Mouse (Mus musculus): ENCODE measurements at regions not wholly inside any gene's neighbourhood (a gene's known extent, or its start where the extent isn't known, plus 50 kb on each side); places are given as distances from the start of the nearest gene placed in this dataset.

- no peak overlapping the region for H3K9ac ChIP-seq (ENCODE audit: low read depth, low read length)
- H3K4me2 ChIP-seq = no peak overlapping the region
- no peaks in the 10 kb centered on the region for H3K36me3 ChIP-seq (ENCODE audit: control insufficient read depth, insufficient read depth, low read length)
- 67% methylated on average over 3 of the region's 3 CpGs for WGBS
- H3K27me3 ChIP-seq (replicated peaks; ENCODE audit: control insufficient read depth, insufficient read depth, low read length) = no peaks in the 10 kb centered on the region
- H3K4me3 ChIP-seq (ENCODE audit: low read depth, low read length) = no peak overlapping the region
- DNase-seq (ENCODE audit: low spot score) = no peak
- H3K9me3 ChIP-seq (ENCODE audit: control insufficient read depth, low read length) = no peaks in the 10 kb centered on the region
- no peak for ATAC-seq (replicated peaks; ENCODE audit: low FRiP score)
- H3K4me1 ChIP-seq (replicated peaks; ENCODE audit: control insufficient read depth, insufficient read depth, low read length) = no peaks in the 10 kb centered on the region
- no peak overlapping the region for H3K27ac ChIP-seq (ENCODE audit: low read depth, low read length)
Observed at GRCm38 (mm10) chr12:15717342-15717741, 99.4 kb downstream of the Trib2 start.

GRCm38 (mm10) chr12:15713623-15714022, 103.1 kb downstream of the Trib2 start:
- Histone ChIP-seq H3K4me3 (ENCODE audit: low read depth, low read length) (no peak overlapping the region), H3K9me3 (ENCODE audit: control insufficient read depth, low read length) (no peaks in the 10 kb centered on the region), H3K4me1 (replicated peaks; ENCODE audit: control insufficient read depth, insufficient read depth, low read length) (no peaks in the 10 kb centered on the region), H3K36me3 (ENCODE audit: control insufficient read depth, insufficient read depth, low read length) (no peaks in the 10 kb centered on the region), H3K4me2 (no peak overlapping the region), H3K27ac (ENCODE audit: low read depth, low read length) (no peak overlapping the region), H3K9ac (ENCODE audit: low read depth, low read length) (no peak overlapping the region), H3K27me3 (replicated peaks; ENCODE audit: control insufficient read depth, insufficient read depth, low read length) (no peaks in the 10 kb centered on the region)
- ATAC-seq (replicated peaks; ENCODE audit: low FRiP score) (no peak), DNase-seq (ENCODE audit: low spot score) (no peak)
- 93% methylated on average over 2 of the region's 2 CpGs for WGBS

- H3K4me3 ChIP-seq (ENCODE audit: low read depth, low read length) = no peak overlapping the region
- H3K9ac ChIP-seq (ENCODE audit: low read depth, low read length) = no peak overlapping the region
- no peak overlapping the region for H3K4me2 ChIP-seq
- H3K27me3 ChIP-seq (replicated peaks; ENCODE audit: control insufficient read depth, insufficient read depth, low read length) = no peaks in the 10 kb centered on the region
- no peak for DNase-seq (ENCODE audit: low spot score)
- H3K9me3 ChIP-seq (ENCODE audit: control insufficient read depth, low read length) = no peaks in the 10 kb centered on the region
- no peaks in the 10 kb centered on the region for H3K4me1 ChIP-seq (replicated peaks; ENCODE audit: control insufficient read depth, insufficient read depth, low read length)
- ATAC-seq (replicated peaks; ENCODE audit: low FRiP score) = no peak
- 75% methylated on average over 6 of the region's 6 CpGs for WGBS
- H3K36me3 ChIP-seq (ENCODE audit: control insufficient read depth, insufficient read depth, low read length) = no peaks in the 10 kb centered on the region
- H3K27ac ChIP-seq (ENCODE audit: low read depth, low read length) = no peak overlapping the region
Observed at GRCm38 (mm10) chr12:15707570-15708095, 109.1 kb downstream of the Trib2 start.

- Histone ChIP-seq H3K4me1 (replicated peaks; ENCODE audit: control insufficient read depth, insufficient read depth, low read length) (no peaks in the 10 kb centered on the region), H3K4me2 (no peak overlapping the region), H3K27me3 (replicated peaks; ENCODE audit: control insufficient read depth, insufficient read depth, low read length) (no peaks in the 10 kb centered on the region), H3K36me3 (ENCODE audit: control insufficient read depth, insufficient read depth, low read length) (no peaks in the 10 kb centered on the region), H3K9ac (ENCODE audit: low read depth, low read length) (no peak overlapping the region), H3K27ac (ENCODE audit: low read depth, low read length) (no peak overlapping the region), H3K4me3 (ENCODE audit: low read depth, low read length) (no peak overlapping the region), H3K9me3 (ENCODE audit: control insufficient read depth, low read length) (no peaks in the 10 kb centered on the region)
- 53% methylated on average over 5 of the region's 5 CpGs for WGBS
- ATAC-seq (replicated peaks; ENCODE audit: low FRiP score) (no peak), DNase-seq (ENCODE audit: low spot score) (no peak)
Observed at GRCm38 (mm10) chr12:15704412-15704811, 112.3 kb downstream of the Trib2 start.

GRCm38 (mm10) chr12:15702137-15702536, 114.6 kb downstream of the Trib2 start:
- Histone ChIP-seq H3K9ac (ENCODE audit: low read depth, low read length) (no peak overlapping the region), H3K27me3 (replicated peaks; ENCODE audit: control insufficient read depth, insufficient read depth, low read length) (no peaks in the 10 kb centered on the region), H3K4me3 (ENCODE audit: low read depth, low read length) (no peak overlapping the region), H3K36me3 (ENCODE audit: control insufficient read depth, insufficient read depth, low read length) (no peaks in the 10 kb centered on the region), H3K4me2 (no peak overlapping the region), H3K27ac (ENCODE audit: low read depth, low read length) (no peak overlapping the region), H3K9me3 (ENCODE audit: control insufficient read depth, low read length) (no peaks in the 10 kb centered on the region), H3K4me1 (replicated peaks; ENCODE audit: control insufficient read depth, insufficient read depth, low read length) (0 out of 2 replicates have a peak, but pooled peaks cover 2% of the 10 kb centered on the region)
- no peak for DNase-seq (ENCODE audit: low spot score)
- WGBS = 85% methylated on average over 1 of the region's 1 CpGs
- no peak for ATAC-seq (replicated peaks; ENCODE audit: low FRiP score)

GRCm38 (mm10) chr12:15698829-15699228, 117.9 kb downstream of the Trib2 start:
- H3K27me3 ChIP-seq (replicated peaks; ENCODE audit: control insufficient read depth, insufficient read depth, low read length) = no peaks in the 10 kb centered on the region
- WGBS = 37% methylated on average over 4 of the region's 4 CpGs
- 0 out of 2 replicates have a peak, but pooled peaks cover 2% of the 10 kb centered on the region for H3K4me1 ChIP-seq (replicated peaks; ENCODE audit: control insufficient read depth, insufficient read depth, low read length)
- H3K27ac ChIP-seq (ENCODE audit: low read depth, low read length) = no peak overlapping the region
- H3K4me2 ChIP-seq = no peak overlapping the region
- H3K9ac ChIP-seq (ENCODE audit: low read depth, low read length) = no peak overlapping the region
- no peaks in the 10 kb centered on the region for H3K36me3 ChIP-seq (ENCODE audit: control insufficient read depth, insufficient read depth, low read length)
- DNase-seq (ENCODE audit: low spot score) = no peak
- no peak for ATAC-seq (replicated peaks; ENCODE audit: low FRiP score)
- H3K9me3 ChIP-seq (ENCODE audit: control insufficient read depth, low read length) = no peaks in the 10 kb centered on the region
- H3K4me3 ChIP-seq (ENCODE audit: low read depth, low read length) = no peak overlapping the region

GRCm38 (mm10) chr12:15698042-15698771, 118.5 kb downstream of the Trib2 start:
- H3K36me3 ChIP-seq (ENCODE audit: control insufficient read depth, insufficient read depth, low read length) = no peaks in the 10 kb centered on the region
- H3K4me1 ChIP-seq (replicated peaks; ENCODE audit: control insufficient read depth, insufficient read depth, low read length) = 0 out of 2 replicates have a peak, but pooled peaks cover 2% of the 10 kb centered on the region
- 59% methylated on average over 6 of the region's 6 CpGs for WGBS
- no peak overlapping the region for H3K27ac ChIP-seq (ENCODE audit: low read depth, low read length)
- ATAC-seq (replicated peaks; ENCODE audit: low FRiP score) (no peak), DNase-seq (ENCODE audit: low spot score) (no peak)
- H3K27me3 ChIP-seq (replicated peaks; ENCODE audit: control insufficient read depth, insufficient read depth, low read length) = no peaks in the 10 kb centered on the region
- H3K4me2 ChIP-seq = no peak overlapping the region
- H3K9ac ChIP-seq (ENCODE audit: low read depth, low read length) = no peak overlapping the region
- no peaks in the 10 kb centered on the region for H3K9me3 ChIP-seq (ENCODE audit: control insufficient read depth, low read length)
- H3K4me3 ChIP-seq (ENCODE audit: low read depth, low read length) = no peak overlapping the region

GRCm38 (mm10) chr12:15688342-15688741, 128.4 kb downstream of the Trib2 start:
- no peaks in the 10 kb centered on the region for H3K9me3 ChIP-seq (ENCODE audit: control insufficient read depth, low read length)
- no peaks in the 10 kb centered on the region for H3K4me1 ChIP-seq (replicated peaks; ENCODE audit: control insufficient read depth, insufficient read depth, low read length)
- 82% methylated on average over 2 of the region's 2 CpGs for WGBS
- H3K27ac ChIP-seq (ENCODE audit: low read depth, low read length) = no peak overlapping the region
- DNase-seq (ENCODE audit: low spot score) (no peak), ATAC-seq (replicated peaks; ENCODE audit: low FRiP score) (no peak)
- H3K4me3 ChIP-seq (ENCODE audit: low read depth, low read length) = no peak overlapping the region
- no peak overlapping the region for H3K4me2 ChIP-seq
- no peaks in the 10 kb centered on the region for H3K27me3 ChIP-seq (replicated peaks; ENCODE audit: control insufficient read depth, insufficient read depth, low read length)
- H3K9ac ChIP-seq (ENCODE audit: low read depth, low read length) = no peak overlapping the region
- no peaks in the 10 kb centered on the region for H3K36me3 ChIP-seq (ENCODE audit: control insufficient read depth, insufficient read depth, low read length)

GRCm38 (mm10) chr12:15684311-15684710, 132.4 kb downstream of the Trib2 start:
- no peaks in the 10 kb centered on the region for H3K36me3 ChIP-seq (ENCODE audit: control insufficient read depth, insufficient read depth, low read length)
- ATAC-seq (replicated peaks; ENCODE audit: low FRiP score) (no peak), DNase-seq (ENCODE audit: low spot score) (no peak)
- no peaks in the 10 kb centered on the region for H3K9me3 ChIP-seq (ENCODE audit: control insufficient read depth, low read length)
- no peaks in the 10 kb centered on the region for H3K4me1 ChIP-seq (replicated peaks; ENCODE audit: control insufficient read depth, insufficient read depth, low read length)
- no peak overlapping the region for H3K9ac ChIP-seq (ENCODE audit: low read depth, low read length)
- no peak overlapping the region for H3K4me3 ChIP-seq (ENCODE audit: low read depth, low read length)
- no peak overlapping the region for H3K4me2 ChIP-seq
- H3K27me3 ChIP-seq (replicated peaks; ENCODE audit: control insufficient read depth, insufficient read depth, low read length) = no peaks in the 10 kb centered on the region
- WGBS = 63% methylated on average over 5 of the region's 5 CpGs
- no peak overlapping the region for H3K27ac ChIP-seq (ENCODE audit: low read depth, low read length)
